Mouse (Mus musculus) hindbrain, embryonic 15.5 days (tissue): Measurements from ENCODE around the gene Tmbim7. TPM values are rescaled to one million over a fixed set of nuclear protein-coding genes. Genes with fewer than 3 reads are reported as not detected.

Experiments used
- ATAC-seq: fragments of 200-750 bp; cut with Nextera tagmentation; 2 replicates; pipeline ENCODE4 v1.8.0; 2017; ENCODE audit warnings: low read depth, moderate number of reproducible peaks, moderate TSS enrichment; ENCODE audit not compliant: low FRiP score
- H3K27ac ChIP-seq: fragments of 300-500 bp; sonication (generic); replicated peaks from 2 replicates; pipeline ENCODE4 v1.5.1; 2015; ENCODE audit warnings: mild to moderate bottlenecking, inconsistent platforms
- H3K27me3 ChIP-seq: fragments of 300-500 bp; sonication (generic); 2 replicates; pipeline ENCODE4 v1.6.1; 2015; ENCODE audit warnings: control low read depth, inconsistent platforms
- H3K36me3 ChIP-seq: fragments of 300-500 bp; sonication (generic); 2 replicates; pipeline ENCODE4 v1.6.1; 2015; ENCODE audit warnings: control low read depth, inconsistent platforms
- H3K4me1 ChIP-seq: fragments of 300-500 bp; sonication (generic); replicated peaks from 2 replicates; pipeline ENCODE4 v1.6.1; 2015; ENCODE audit warnings: control low read depth, inconsistent platforms
- H3K4me2 ChIP-seq: fragments of 300-500 bp; sonication (generic); 2 replicates; pipeline ENCODE4 v1.6.1; 2015; ENCODE audit warnings: moderate library complexity, mild to moderate bottlenecking, inconsistent platforms
- H3K4me3 ChIP-seq: fragments of 300-500 bp; sonication (generic); 2 replicates; pipeline ENCODE4 v1.5.1; 2015; ENCODE audit warnings: mild to moderate bottlenecking, inconsistent platforms
- H3K9ac ChIP-seq: fragments of 300-500 bp; sonication (generic); 2 replicates; pipeline ENCODE4 v1.6.1; 2015; ENCODE audit warnings: inconsistent platforms
- H3K9me3 ChIP-seq: fragments of 300-500 bp; sonication (generic); 2 replicates; pipeline ENCODE4 v1.6.1; 2016; ENCODE audit warnings: control low read depth, inconsistent platforms
- WGBS: fragments of 180-500 bp; shearing (Covaris S2); methylation state at CpG from one replicate; pipeline ENCODE4 v1.1.7; 2015; 5-methylcytosine and 5-hydroxymethylcytosine counted together
- microRNA-seq: library from miRNA; unstranded; fragments of <30 nt; microRNA quantifications from one replicate; pipeline ENCODE4, GENCODE M21; 2016
- polyA plus RNA-seq: library from polyadenylated mRNA; unstranded; fragments of >200 nt; fragmentation: Nextera tagmentation; extraction: Ambion mirVana; gene quantifications from 2 replicates; pipeline ENCODE4 v1.2.1, GENCODE M21; 2015

Tmbim7 gene
- polyA plus RNA-seq, 1 experiment from 2014 or later: not detected

DNA sequence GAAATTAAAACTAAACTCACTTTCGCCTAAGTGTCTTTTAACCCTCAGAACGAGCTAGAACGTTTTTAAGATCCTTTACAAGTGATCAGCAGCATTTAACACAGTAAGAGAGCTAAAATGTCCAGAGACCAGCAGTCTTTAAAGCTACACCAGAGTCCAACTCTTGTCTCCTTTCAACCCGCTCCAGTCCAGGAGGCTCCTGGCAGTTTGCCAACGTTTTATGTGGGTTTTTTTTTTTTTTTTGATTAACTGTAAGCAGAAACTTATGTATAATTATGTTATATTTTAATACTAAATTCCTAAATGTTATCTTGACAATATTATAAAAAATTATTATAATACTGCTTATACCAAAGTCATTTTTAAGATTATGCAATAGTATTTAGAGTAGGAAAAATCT lies 77.8 kb downstream of the Tmbim7 start:
- Histone ChIP-seq H3K27me3 (no peaks in the 10 kb centered on the region), H3K4me1 (no peaks in the 10 kb centered on the region), H3K4me3 (no peak overlapping the region), H3K9me3 (no peaks in the 10 kb centered on the region), H3K9ac (no peak overlapping the region), H3K4me2 (no peak overlapping the region), H3K36me3 (peaks cover 24% of the 10 kb centered on the region), H3K27ac (no peak overlapping the region)
- no peak for ATAC-seq
- 75% methylated on average over 5 of the region's 5 CpGs for WGBS

Small RNA genes within 50 kb of the gene (microRNA-seq; reads per million reads assigned to microRNA genes)
- gene Gm22926: not detected
- gene Gm26238: not detected

Other genes starting within 250 kb of the Tmbim7 start
- gene Fam133b, start 107.3 kb upstream of the Tmbim7 start, polyA plus RNA-seq: 22.6 and 26.0 TPM in 2 replicates
- 2.2 and 2.9 TPM in 2 replicates for gene 1700109H08Rik, start 79.6 kb upstream of the Tmbim7 start, polyA plus RNA-seq
- 22.6 and 23.0 TPM in 2 replicates for gene Pex1, start 55.1 kb upstream of the Tmbim7 start, polyA plus RNA-seq
- 15.5 and 16.6 TPM in 2 replicates for gene Rbm48, start 54.6 kb upstream of the Tmbim7 start, polyA plus RNA-seq
- gene Gatad1, start 6.0 kb downstream of the Tmbim7 start, polyA plus RNA-seq: 60.6 and 62.3 TPM in 2 replicates
- gene Ankib1, start 151.7 kb downstream of the Tmbim7 start, polyA plus RNA-seq: 18.0 and 18.1 TPM in 2 replicates
- 48.6 and 50.1 TPM in 2 replicates for gene Krit1, start 152.0 kb downstream of the Tmbim7 start, polyA plus RNA-seq
- gene Lrrd1, start 194.0 kb downstream of the Tmbim7 start, polyA plus RNA-seq: 0.08 and 0.13 TPM in 2 replicates
- gene Mterf1a, start 242.8 kb downstream of the Tmbim7 start, polyA plus RNA-seq: 5.5 and 6.8 TPM in 2 replicates